Mouse (Mus musculus) brain, embryonic 14.5 days (tissue): ENCODE results near the gene Tmem266.

Source experiments
- CTCF ChIP-seq: fragments of 200-500 bp; IDR thresholded peaks from 2 replicates; pipeline ENCODE4 v1.5.1; 2012; ENCODE audit warnings: inconsistent platforms, mild to moderate bottlenecking, moderate library complexity, borderline replicate concordance; ENCODE audit not compliant: insufficient read depth, insufficient read length; ENCODE audit errors: extremely low read depth
- POLR2A ChIP-seq: fragments of 200-500 bp; IDR thresholded peaks from 2 replicates; pipeline ENCODE4 v1.6.1; 2012; ENCODE audit warnings: mild to moderate bottlenecking, inconsistent platforms, borderline replicate concordance; ENCODE audit not compliant: poor library complexity, insufficient read depth, insufficient read length, severe bottlenecking; ENCODE audit errors: extremely low read depth

DNA sequence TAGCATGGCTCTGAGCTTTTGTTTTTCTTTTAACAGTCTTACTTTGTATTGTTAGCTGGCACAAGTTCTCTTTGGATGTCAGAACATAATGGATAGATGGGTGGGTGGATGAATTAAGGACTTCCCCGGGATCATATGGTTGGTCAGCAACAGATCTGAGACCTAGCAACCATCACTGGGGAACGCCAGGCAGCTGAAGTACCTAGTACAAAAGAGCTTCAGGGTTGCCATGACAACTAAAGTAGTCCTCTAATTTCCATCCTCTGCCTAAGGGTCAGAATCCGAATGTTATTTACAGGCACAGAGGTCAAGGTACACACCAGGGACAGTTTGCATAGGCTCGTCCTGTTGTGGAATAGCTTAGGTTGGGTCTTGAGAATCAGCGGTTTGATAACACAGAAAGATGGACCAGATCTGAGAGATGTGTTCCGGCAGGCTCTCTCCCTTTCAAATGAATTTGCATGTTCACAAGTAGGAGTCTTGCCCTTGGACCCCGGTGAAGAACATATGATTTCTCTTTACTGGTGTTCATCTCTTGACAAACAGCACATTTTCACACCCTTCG, 28.6 kb downstream of the Tmem266 start:
- TF ChIP-seq CTCF (no peak), POLR2A (no peak)
